ENCODE assay signal across 7 mouse cellular contexts in the genomic region with DNA sequence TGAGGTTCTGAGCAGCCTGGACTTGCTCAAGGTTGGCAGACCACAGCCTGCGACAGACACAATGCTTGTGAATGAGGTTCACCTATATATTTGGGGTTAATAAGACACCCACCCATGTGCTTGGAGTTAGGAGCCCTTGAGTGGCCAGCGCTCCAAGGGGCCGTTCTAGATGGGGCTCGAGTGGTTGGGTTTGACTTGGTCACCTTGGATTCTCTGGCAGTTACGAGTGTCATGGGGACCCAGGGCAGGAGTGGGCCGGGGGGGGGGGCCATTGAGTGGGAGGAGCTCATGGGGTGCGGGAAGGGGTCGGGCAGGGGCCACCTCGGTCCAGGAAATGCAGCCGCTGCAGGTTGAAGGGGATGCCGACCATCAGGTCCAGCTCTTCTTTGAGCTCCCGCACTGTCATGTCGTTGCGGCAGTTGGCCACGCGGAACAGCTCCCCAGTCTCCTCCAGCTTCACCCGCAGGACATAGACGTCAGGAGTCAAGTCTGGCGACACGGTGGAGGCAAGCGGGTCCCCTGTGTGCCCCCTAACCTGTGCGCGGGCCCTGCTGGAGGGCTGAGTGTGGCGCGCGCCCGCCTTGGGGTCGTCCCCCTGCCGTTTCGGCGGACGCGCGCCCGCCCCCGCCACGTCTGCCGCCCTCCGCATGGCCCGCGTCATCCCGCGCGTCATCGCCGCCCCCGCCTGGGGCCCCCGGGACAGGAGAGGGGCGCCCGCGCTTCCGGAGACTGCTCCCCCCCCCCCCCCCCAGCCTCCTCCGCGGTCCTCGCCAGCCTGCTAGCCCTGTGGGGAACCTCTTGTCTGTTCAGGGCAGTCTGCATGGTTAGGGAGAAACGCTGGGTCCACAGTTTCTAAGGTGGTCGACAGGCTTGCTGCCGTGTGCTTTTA. TPM values are rescaled to one million over a fixed set of nuclear protein-coding genes. Genes with fewer than 3 reads are reported as not detected.
A peak's percentile ranks its signal among the peaks of the same experiment; 100 is the strongest.
DNase-seq lines count a peak whose midpoint lies in the region; ATAC-seq lines count a peak whose summit lies in the region.

A gene (minus strand): TSS at position 697 of the 889 bp plus-strand sequence.

- peak; percentile 40 for ATAC-seq in embryonic facial prominence, embryonic 13.5 days (ENCODE audit: insufficient number of reproducible peaks, insufficient read depth, low FRiP score, low TSS enrichment, low read depth)
- peak; percentile 71 for ATAC-seq in intestine, embryonic 14.5 days (replicated peaks; ENCODE audit: low FRiP score, low TSS enrichment, low read depth)
- peak; percentile 66 for ATAC-seq in midbrain, embryonic 14.5 days (ENCODE audit: low FRiP score, low TSS enrichment)

- peak within 1 kb of the TSS; percentile 68 for H3K9ac ChIP-seq in embryonic facial prominence, embryonic 13.5 days
- peak within 1 kb of the TSS; percentile 53 for H3K9ac ChIP-seq in intestine, embryonic 14.5 days (ENCODE audit: low read length)
- H3K9ac ChIP-seq in midbrain, embryonic 14.5 days (replicated peaks; ENCODE audit: low read length) = peak within 1 kb of the TSS; percentile 48; the same call in 1 of the 2 replicates

- peaks cover 6% of the 10 kb centered on the region; the same call in 1 of the 2 replicates for H3K4me1 ChIP-seq in embryonic facial prominence, embryonic 13.5 days
- H3K4me1 ChIP-seq in intestine, embryonic 14.5 days (replicated peaks; ENCODE audit: control insufficient read depth, insufficient read depth, low read length) = 0 out of 2 replicates have a peak, but pooled peaks cover 3% of the 10 kb centered on the region
- peaks cover 8% of the 10 kb centered on the region; the same call in 1 of the 2 replicates for H3K4me1 ChIP-seq in midbrain, embryonic 14.5 days (ENCODE audit: control insufficient read depth, insufficient read depth, low read length)

- H3K4me2 ChIP-seq in embryonic facial prominence, embryonic 13.5 days = peak within 1 kb of the TSS; percentile 87
- peak within 1 kb of the TSS; percentile 90 for H3K4me2 ChIP-seq in intestine, embryonic 14.5 days (ENCODE audit: low read length)
- H3K4me2 ChIP-seq in midbrain, embryonic 14.5 days (ENCODE audit: low read length) = peak within 1 kb of the TSS; percentile 82

- H3K4me3 ChIP-seq in embryonic facial prominence, embryonic 13.5 days = peak within 1 kb of the TSS; percentile 48
- peak within 1 kb of the TSS; percentile 44 for H3K4me3 ChIP-seq in intestine, embryonic 14.5 days (ENCODE audit: low read depth, low read length)
- peak within 1 kb of the TSS; percentile 41 for H3K4me3 ChIP-seq in midbrain, embryonic 14.5 days (replicated peaks; ENCODE audit: low read depth, low read length)

- H3K27ac ChIP-seq in embryonic facial prominence, embryonic 13.5 days = 0 out of 2 replicates have a peak within 1 kb of the TSS, but pooled peaks have one; percentile 7
- no peak within 1 kb of the TSS for H3K27ac ChIP-seq in intestine, embryonic 14.5 days (ENCODE audit: low read depth)
- no peak within 1 kb of the TSS for H3K27ac ChIP-seq in midbrain, embryonic 14.5 days (replicated peaks; ENCODE audit: low read depth, low read length)

- peak; percentile 22 for DNase-seq in ovary, postnatal 36 days (ENCODE audit: low spot score)
- no peak for DNase-seq in ovary, postnatal 10 days (ENCODE audit: low spot score)
- DNase-seq in intestine, embryonic 14.5 days (ENCODE audit: low spot score) = peak; percentile 70
- peak; percentile 53 for DNase-seq in midbrain, embryonic 14.5 days
- peak; percentile 57 for DNase-seq in testis, postnatal 10 days (ENCODE audit: low spot score)
- no peak for DNase-seq in urinary bladder, adult 18-20 months (ENCODE audit: low spot score in 2 of 2)

- peaks cover 27% of the 10 kb centered on the region for H3K27me3 ChIP-seq in embryonic facial prominence, embryonic 13.5 days
- H3K27me3 ChIP-seq in intestine, embryonic 14.5 days (replicated peaks; ENCODE audit: control insufficient read depth, insufficient read depth, low read length) = no peaks in the 10 kb centered on the region
- H3K27me3 ChIP-seq in midbrain, embryonic 14.5 days (ENCODE audit: control insufficient read depth, insufficient read depth, low read length) = 0 out of 2 replicates have a peak, but pooled peaks cover 8% of the 10 kb centered on the region

- H3K36me3 ChIP-seq in embryonic facial prominence, embryonic 13.5 days = no peaks in the 10 kb centered on the region
- no peaks in the 10 kb centered on the region for H3K36me3 ChIP-seq in intestine, embryonic 14.5 days (ENCODE audit: control insufficient read depth, insufficient read depth, low read length)
- H3K36me3 ChIP-seq in midbrain, embryonic 14.5 days (ENCODE audit: control insufficient read depth, insufficient read depth, low read length) = no peaks in the 10 kb centered on the region

- WGBS in embryonic facial prominence, embryonic 13.5 days = 12% methylated on average over 49 of the region's 58 CpGs
- 16% methylated on average over 32 of the region's 58 CpGs for whole genome bisulfite sequencing in intestine, embryonic 14.5 days
- WGBS in midbrain, embryonic 14.5 days = 10% methylated on average over 52 of the region's 58 CpGs

- no peaks in the 10 kb centered on the region for H3K9me3 ChIP-seq in embryonic facial prominence, embryonic 13.5 days
- no peaks in the 10 kb centered on the region for H3K9me3 ChIP-seq in intestine, embryonic 14.5 days (ENCODE audit: control insufficient read depth, low read length)
- no peaks in the 10 kb centered on the region for H3K9me3 ChIP-seq in midbrain, embryonic 14.5 days (ENCODE audit: control insufficient read depth, low read length)

RNA-seq across cellular contexts. Expression of the gene that starts here (rescaled TPM):
- polyA plus RNA-seq in embryonic facial prominence, embryonic 13.5 days (2015; fragmentation: Nextera tagmentation; extraction: Ambion mirVana) = not detected in 2 replicates
- polyA plus RNA-seq in intestine, embryonic 14.5 days (2014; fragmentation: Nextera tagmentation; extraction: Ambion mirVana) = not detected in 2 replicates
- polyA plus RNA-seq in midbrain, embryonic 14.5 days (2014; fragmentation: Nextera tagmentation; extraction: Ambion mirVana) = not detected in 2 replicates

Comparison
In these comparisons a context has a peak if more than half of its experiments do, and no peak if none do; other contexts are left out.
1. DNase-seq: peak in ovary, postnatal 36 days (single experiment) and testis, postnatal 10 days (single experiment); none in ovary, postnatal 10 days (single experiment) and urinary bladder, adult 18-20 months (0 of 2).
2. Peak in ATAC-seq, H3K4me3 ChIP-seq, H3K27ac ChIP-seq, H3K9ac ChIP-seq and H3K4me2 ChIP-seq in embryonic facial prominence, embryonic 13.5 days; RNA of the gene not detected or under 1 TPM.
3. Peak in DNase-seq, ATAC-seq, H3K4me3 ChIP-seq, H3K9ac ChIP-seq and H3K4me2 ChIP-seq in intestine, embryonic 14.5 days; RNA of the gene not detected or under 1 TPM.
4. Peak in DNase-seq, ATAC-seq, H3K4me3 ChIP-seq, H3K9ac ChIP-seq and H3K4me2 ChIP-seq in midbrain, embryonic 14.5 days; RNA of the gene not detected or under 1 TPM.
5. Peak in every context shown above with its lines, with median percentiles within 50 percentile points of each other: ATAC-seq, H3K4me2 ChIP-seq, H3K4me3 ChIP-seq and H3K9ac ChIP-seq.